9 mouse cellular contexts compared by ENCODE assay signal in genomic region chr3:37738171-37738950, GRCm38 (mm10). TPM values are rescaled to one million over a fixed set of nuclear protein-coding genes. Genes with fewer than 3 reads are reported as not detected.
DNase-seq lines count a peak whose midpoint lies in the region; ATAC-seq and TF ChIP-seq lines count a peak whose summit lies in the region.
"Had no signal": no experiment of that assay in that cellular context is flagged by ENCODE, and none has a peak within 500 bp of the region (broad histone marks: within the 10 kb centered on the region; RNA-seq: fewer than 3 reads in every experiment).

No protein-coding gene starts in this region.

- intact Hi-C loops in left cerebral cortex, postnatal 25 days (cut with DNase I) = no loop called here

- WGBS in heart, embryonic 11.5 days (ENCODE audit: insufficient replicate concordance) = 85% methylated on average over 17 of the region's 17 CpGs
- WGBS in lung, embryonic 15.5 days = 41% methylated on average over 17 of the region's 17 CpGs
- 43% methylated on average over 17 of the region's 17 CpGs for WGBS in hindbrain, postnatal 0 days

- peaks cover 5% of the 10 kb centered on the region; the same call in 1 of the 2 replicates for H3K4me1 ChIP-seq in heart, embryonic 11.5 days (ENCODE audit: control insufficient read depth, insufficient read depth, low read length)
- H3K4me1 ChIP-seq in lung, embryonic 15.5 days = peaks cover 45% of the 10 kb centered on the region
- peaks cover 4% of the 10 kb centered on the region; the same call in 1 of the 2 replicates for H3K4me1 ChIP-seq in hindbrain, postnatal 0 days (ENCODE audit: insufficient read depth, low read length)

- no peak for ATAC-seq in heart, embryonic 11.5 days (replicated peaks; ENCODE audit: insufficient number of reproducible peaks, low FRiP score, low TSS enrichment)
- no peak for ATAC-seq in lung, embryonic 15.5 days (ENCODE audit: borderline replicate concordance, extremely low read depth, low FRiP score, low TSS enrichment)
- peak; percentile 81 for ATAC-seq in hindbrain, postnatal 0 days

- no peak for TF ChIP-seq CTCF in hindbrain, postnatal 0 days (IDR thresholded peaks at IDR 0.05; ENCODE audit: low read depth)

- no peak overlapping the region for H3K27ac ChIP-seq in heart, embryonic 11.5 days (ENCODE audit: low read depth, low read length)
- peak overlapping the region; percentile 61 for H3K27ac ChIP-seq in lung, embryonic 15.5 days
- peak overlapping the region; percentile 58 for H3K27ac ChIP-seq in hindbrain, postnatal 0 days

- H3K9ac ChIP-seq in heart, embryonic 11.5 days (ENCODE audit: low read depth, low read length) = no peak overlapping the region
- H3K9ac ChIP-seq in lung, embryonic 15.5 days = no peak overlapping the region
- H3K9ac ChIP-seq in hindbrain, postnatal 0 days (replicated peaks; ENCODE audit: low read length) = no peak overlapping the region

- no peak overlapping the region for H3K4me3 ChIP-seq in heart, embryonic 11.5 days (ENCODE audit: low read depth, low read length)
- no peak overlapping the region for H3K4me3 ChIP-seq in lung, embryonic 15.5 days
- H3K4me3 ChIP-seq in hindbrain, postnatal 0 days (ENCODE audit: low read length) = no peak overlapping the region

- no peak overlapping the region for H3K4me2 ChIP-seq in heart, embryonic 11.5 days
- peak overlapping the region; percentile 34 for H3K4me2 ChIP-seq in lung, embryonic 15.5 days
- H3K4me2 ChIP-seq in hindbrain, postnatal 0 days (ENCODE audit: low read depth, low read length) = 0 out of 2 replicates have a peak overlapping the region, but pooled peaks have one; percentile 10
- H3K4me2 ChIP-seq: liver, embryonic 11.5 days had no signal

- H3K27me3 ChIP-seq in heart, embryonic 11.5 days (ENCODE audit: control insufficient read depth, insufficient read depth, low read length) = no peaks in the 10 kb centered on the region
- peaks cover 30% of the 10 kb centered on the region; the same call in 1 of the 2 replicates for H3K27me3 ChIP-seq in lung, embryonic 15.5 days
- no peaks in the 10 kb centered on the region for H3K27me3 ChIP-seq in hindbrain, postnatal 0 days (ENCODE audit: insufficient read depth, low read length)

- peak; percentile 50 to 56 for DNase-seq in heart, adult 9 months (ENCODE audit: low spot score in 2 of 2)
- DNase-seq in lung, postnatal 25 days (ENCODE audit: low spot score) = no peak
- peak; percentile 41 for DNase-seq in T-cell, adult 2 months (ENCODE audit: low spot score)
- DNase-seq in hindbrain, postnatal 0 days (ENCODE audit: low spot score) = peak; percentile 57
- no peak for DNase-seq in layer of hippocampus, postnatal 14 days (ENCODE audit: low spot score in 2 of 2)
- DNase-seq in left cerebral cortex, postnatal 25 days (ENCODE audit: low spot score in 2 of 2) = no peak

- H3K9me3 ChIP-seq in heart, embryonic 11.5 days (replicated peaks; ENCODE audit: control insufficient read depth, low read length) = no peaks in the 10 kb centered on the region
- H3K9me3 ChIP-seq in lung, embryonic 15.5 days = no peaks in the 10 kb centered on the region
- no peaks in the 10 kb centered on the region for H3K9me3 ChIP-seq in hindbrain, postnatal 0 days (ENCODE audit: low read length)

- H3K36me3 ChIP-seq in heart, embryonic 11.5 days (ENCODE audit: control insufficient read depth, insufficient read depth, low read length) = no peaks in the 10 kb centered on the region
- H3K36me3 ChIP-seq in lung, embryonic 15.5 days = no peaks in the 10 kb centered on the region
- H3K36me3 ChIP-seq in hindbrain, postnatal 0 days (ENCODE audit: insufficient read depth, low read length) = no peaks in the 10 kb centered on the region

RNA-seq across cellular contexts. Expression of gene Gm5148, which starts 14.1 kb away (rescaled TPM):
- polyA plus RNA-seq in heart, embryonic 11.5 days (2014; fragmentation: Nextera tagmentation; extraction: Ambion mirVana) = 1.4 and 3.7 TPM in 2 replicates
- polyA plus RNA-seq in lung, embryonic 15.5 days (2015; fragmentation: Nextera tagmentation; extraction: Ambion mirVana) = 4.7 and 5.8 TPM in 2 replicates
- total RNA-seq in hindbrain, postnatal 0 days (2014; rRNA removed) = 8.7 and 10.5 TPM in 2 replicates
- 12.0 and 12.5 TPM in 2 replicates for polyA plus RNA-seq in hindbrain, postnatal 0 days (2015; fragmentation: Nextera tagmentation; extraction: Ambion mirVana)
- total RNA-seq in layer of hippocampus, postnatal 14 days (2021) = 1 to 10 TPM; 2.2 TPM
- 1 to 10 TPM; 3.3 to 3.4 TPM for total RNA-seq in left cerebral cortex, postnatal 25 days (2021)

Comparison
In these comparisons a context has a peak if more than half of its experiments do, and no peak if none do; other contexts are left out.
1. DNase-seq: peak in heart, adult 9 months (2 of 2), T-cell, adult 2 months (single experiment) and hindbrain, postnatal 0 days (single experiment); none in lung, postnatal 25 days (single experiment), layer of hippocampus, postnatal 14 days (0 of 2) and left cerebral cortex, postnatal 25 days (0 of 2).